In genomic region chr4:123160571-123160970, GRCm38 (mm10) we compare ENCODE assay signal across 28 mouse cellular contexts. TPM values are rescaled to one million over a fixed set of nuclear protein-coding genes. Genes with fewer than 3 reads are reported as not detected.
DNase-seq lines count a peak whose midpoint lies in the region; ATAC-seq and TF ChIP-seq lines count a peak whose summit lies in the region.
"Had no signal": no experiment of that assay in that cellular context is flagged by ENCODE, and none has a peak within 500 bp of the region (broad histone marks: within the 10 kb centered on the region; RNA-seq: fewer than 3 reads in every experiment).

No protein-coding gene starts in this region.

- H3K27me3 ChIP-seq in MEL (ENCODE audit: control insufficient read depth in 1 of 2, insufficient read depth in 2 of 2, low read length in 2 of 2) = peaks cover 0 to 2% of the 10 kb centered on the region in 2 experiments; a peak in 1 of 4 replicates
- H3K27me3 ChIP-seq in limb, embryonic 10.5 days (ENCODE audit: low read depth, poor library complexity, severe bottlenecking) = peaks cover 6% of the 10 kb centered on the region; the same call in 1 of the 2 replicates

- TF ChIP-seq RAD21 in MEL (IDR thresholded peaks at IDR 0.05; ENCODE audit: low read depth, low read length) = no peak

- WGBS in limb, embryonic 10.5 days = 82% methylated on average over 6 of the region's 6 CpGs

- H3K4me1 ChIP-seq in MEL (ENCODE audit: control insufficient read depth in 1 of 2, insufficient read depth in 2 of 2, low read length in 2 of 2) = peaks cover 0 to 22% of the 10 kb centered on the region in 2 experiments; a peak in 3 of 4 replicates
- peaks cover 11% of the 10 kb centered on the region for H3K4me1 ChIP-seq in limb, embryonic 10.5 days

- no peak overlapping the region for H3K9ac ChIP-seq in MEL (ENCODE audit: control insufficient read depth, low read depth, low read length, poor library complexity, severe bottlenecking)
- H3K9ac ChIP-seq: embryonic facial prominence, embryonic 13.5 days; embryonic facial prominence, embryonic 15.5 days; forebrain, embryonic 12.5 days had no signal

- no peak overlapping the region for H3K27ac ChIP-seq in MEL (ENCODE audit: control insufficient read depth, low read depth, low read length)
- H3K27ac ChIP-seq in limb, embryonic 10.5 days = no peak overlapping the region
- H3K27ac ChIP-seq: embryonic facial prominence, embryonic 13.5 days; embryonic facial prominence, embryonic 15.5 days; forebrain, embryonic 10.5 days; forebrain, embryonic 12.5 days had no signal

- TF ChIP-seq POLR2A in MEL (IDR thresholded peaks at IDR 0.05; ENCODE audit: control insufficient read depth in 1 of 2, insufficient read depth in 1 of 2, low read depth in 1 of 2, low read length in 2 of 2, poor library complexity in 1 of 2) = no peak

- H3K36me3 ChIP-seq in MEL (ENCODE audit: control insufficient read depth in 1 of 2, insufficient read depth in 2 of 2, low read length in 2 of 2) = peaks cover 0 to 15% of the 10 kb centered on the region in 2 experiments; a peak in 2 of 4 replicates
- H3K36me3 ChIP-seq in limb, embryonic 10.5 days = no peaks in the 10 kb centered on the region
- H3K36me3 ChIP-seq: embryonic facial prominence, embryonic 13.5 days; embryonic facial prominence, embryonic 15.5 days; forebrain, embryonic 10.5 days; forebrain, embryonic 12.5 days had no signal

- H3K9me3 ChIP-seq in MEL (replicated peaks; ENCODE audit: insufficient read depth, low read length) = no peaks in the 10 kb centered on the region
- no peaks in the 10 kb centered on the region for H3K9me3 ChIP-seq in limb, embryonic 10.5 days (replicated peaks)
- H3K9me3 ChIP-seq: embryonic facial prominence, embryonic 13.5 days; embryonic facial prominence, embryonic 15.5 days; forebrain, embryonic 10.5 days; forebrain, embryonic 12.5 days had no signal

- H3K4me3 ChIP-seq in MEL (ENCODE audit: control insufficient read depth in 1 of 2, insufficient read depth in 1 of 2, low read depth in 2 of 2, low read length in 2 of 2) = no peak overlapping the region
- no peak overlapping the region for H3K4me3 ChIP-seq in limb, embryonic 10.5 days
- H3K4me3 ChIP-seq: embryonic facial prominence, embryonic 13.5 days; embryonic facial prominence, embryonic 15.5 days; erythroblast, embryonic 14.5 days; forebrain, embryonic 10.5 days; forebrain, embryonic 12.5 days had no signal

- TF ChIP-seq CTCF in MEL (IDR thresholded peaks at IDR 0.05 in 2 of 3, conservative IDR thresholded peaks at IDR 0.05 in 1 of 3; ENCODE audit: control insufficient read depth in 1 of 3, insufficient read depth in 1 of 3, low read depth in 2 of 3, low read length in 3 of 3, poor library complexity in 1 of 3, severe bottlenecking in 1 of 3) = no peak

- peak; percentile 30 to 43 for DNase-seq in cerebellum, postnatal 14 days
- peak; percentile 71 for DNase-seq in MEL (ENCODE audit: low read depth, low spot score)
- DNase-seq in limb, embryonic 10.5 days (ENCODE audit: low spot score) = peak; percentile 24
- no peak for DNase-seq in urinary bladder, postnatal 14 days (ENCODE audit: low spot score)
- DNase-seq in adrenal gland, postnatal 14 days = no peak
- DNase-seq: adrenal gland, adult 8-10 months; adrenal gland, postnatal 25 days; cerebellum, adult 11-12 months; cerebellum, adult 8-10 months; cerebellum, adult 9-11 months; cerebellum, postnatal 36 days; embryo, embryonic 11 days had no signal

- peak; percentile 53 to 71 for TF ChIP-seq EP300 in MEL (IDR thresholded peaks at IDR 0.05; ENCODE audit: low read depth in 1 of 2, low read length in 2 of 2)

- H3K79me2 ChIP-seq in MEL (ENCODE audit: control insufficient read depth, insufficient read depth, low read length, poor library complexity) = no peaks in the 10 kb centered on the region

- no peak for ATAC-seq in cerebellum, adult (ENCODE audit: insufficient number of reproducible peaks, low FRiP score, low TSS enrichment)
- ATAC-seq: activated CD4-positive, CD25-positive, alpha-beta regulatory T cell, adult 4 months; forebrain, embryonic 14.5 days; forebrain, embryonic 16.5 days; Patski had no signal

TF ChIP-seq in MEL, 35 proteins besides CTCF, POLR2A, EP300 and RAD21:
- no peak for TF ChIP-seq NELFE (IDR thresholded peaks at IDR 0.05; ENCODE audit: low read depth, low read length)
- peak; percentile 71 for TF ChIP-seq TCF12 (IDR thresholded peaks at IDR 0.05; ENCODE audit: low read depth, low read length)
- 0 out of 2 replicates have a peak, but pooled peaks have one; percentile 24 for TF ChIP-seq ETS1 (IDR thresholded peaks at IDR 0.05; ENCODE audit: low read depth, low read length)
- TF ChIP-seq RCOR1 (IDR thresholded peaks at IDR 0.05; ENCODE audit: low read depth, low read length) = peak; percentile 55; the same call in 1 of the 2 replicates
- no peak for TF ChIP-seq MAFK (IDR thresholded peaks at IDR 0.05; ENCODE audit: borderline replicate concordance, low read depth, low read length)
- no peak for TF ChIP-seq MAZ (IDR thresholded peaks at IDR 0.05; ENCODE audit: low read depth, low read length)
- TF ChIP-seq SMC3 (IDR thresholded peaks at IDR 0.05; ENCODE audit: low read depth, low read length) = no peak
- TF ChIP-seq MYC (IDR thresholded peaks at IDR 0.05; ENCODE audit: low read depth, low read length) = no peak
- TF ChIP-seq E2F4 (IDR thresholded peaks at IDR 0.05; ENCODE audit: borderline replicate concordance, low read depth, low read length) = no peak
- TF ChIP-seq MEF2A (IDR thresholded peaks at IDR 0.05; ENCODE audit: extremely low read depth, insufficient replicate concordance, low read depth, low read length, poor library complexity, severe bottlenecking) = no peak
- TF ChIP-seq CHD2 (IDR thresholded peaks at IDR 0.05; ENCODE audit: low read length) = no peak
- TF ChIP-seq TAL1 (IDR thresholded peaks at IDR 0.05; ENCODE audit: low read length) = peak; percentile 33; the same call in 1 of the 2 replicates
- TF ChIP-seq UBTF (IDR thresholded peaks at IDR 0.05; ENCODE audit: borderline replicate concordance, insufficient read depth, low read depth, low read length) = no peak
- TF ChIP-seq GATA1 (IDR thresholded peaks at IDR 0.05; ENCODE audit: low read depth, low read length) = peak; percentile 65
- TF ChIP-seq JUND (IDR thresholded peaks at IDR 0.05; ENCODE audit: low read depth, low read length) = no peak

RNA-seq across cellular contexts. Expression of gene Ppie, which starts 20.8 kb away (rescaled TPM):
- total RNA-seq in MEL (2012; rRNA removed) = 100 and 108 TPM in 2 replicates
- 10 to 100 TPM in 1 of 2 experiments, not detected in 1; 97.9 TPM for polyA plus RNA-seq in MEL (2012; ENCODE audit: insufficient read depth in 1 of 2, insufficient read length in 2 of 2, low read depth in 1 of 2, low replicate concordance in 2 of 2, missing spikeins in 1 of 2)
- polyA plus RNA-seq in limb, embryonic 10.5 days (2016; fragmentation: Nextera tagmentation; extraction: Ambion mirVana) = 133 and 144 TPM in 2 replicates
- 41.4 and 43.1 TPM in 2 replicates for total RNA-seq in adrenal gland, postnatal 14 days (2021)

RNA-seq across cellular contexts. Expression of gene Hpcal4, which starts 22.5 kb away (rescaled TPM):
- not detected in 2 replicates for total RNA-seq in MEL (2012; rRNA removed)
- polyA plus RNA-seq in MEL (2012; ENCODE audit: insufficient read depth in 1 of 2, insufficient read length in 2 of 2, low read depth in 1 of 2, low replicate concordance in 2 of 2, missing spikeins in 1 of 2) = not detected
- polyA plus RNA-seq in limb, embryonic 10.5 days (2016; fragmentation: Nextera tagmentation; extraction: Ambion mirVana) = 0.28 and 0.48 TPM in 2 replicates
- 5.4 and 6.3 TPM in 2 replicates for total RNA-seq in adrenal gland, postnatal 14 days (2021)
- total RNA-seq: common myeloid progenitor, adult 5-6 weeks had no signal
- polyA plus RNA-seq: activated CD4-positive, CD25-positive, alpha-beta regulatory T cell, adult 4 months; C2C12; erythroblast, embryonic 14.5 days; Patski had no signal

RNA-seq across cellular contexts. Expression of gene Nt5c1a, which starts 40.7 kb away (rescaled TPM):
- not detected in 2 replicates for total RNA-seq in MEL (2012; rRNA removed)
- polyA plus RNA-seq in MEL (2012; ENCODE audit: insufficient read depth in 1 of 2, insufficient read length in 2 of 2, low read depth in 1 of 2, low replicate concordance in 2 of 2, missing spikeins in 1 of 2) = not detected
- polyA plus RNA-seq in limb, embryonic 10.5 days (2016; fragmentation: Nextera tagmentation; extraction: Ambion mirVana) = not detected in 2 replicates
- 23.8 and 25.4 TPM in 2 replicates for total RNA-seq in adrenal gland, postnatal 14 days (2021)
- total RNA-seq: common myeloid progenitor, adult 5-6 weeks; ES-E14 had no signal
- polyA plus RNA-seq: activated CD4-positive, CD25-positive, alpha-beta regulatory T cell, adult 4 months; C2C12; embryonic facial prominence, embryonic 11.5 days; embryonic facial prominence, embryonic 13.5 days; embryonic facial prominence, embryonic 15.5 days; erythroblast, embryonic 14.5 days; forebrain, embryonic 10.5 days; forebrain, embryonic 12.5 days; forebrain, embryonic 14.5 days; forebrain, embryonic 16.5 days; Patski had no signal

RNA-seq across cellular contexts. Expression of gene Oxct2b, which starts 44.5 kb away (rescaled TPM):
- not detected in 2 replicates for total RNA-seq in MEL (2012; rRNA removed)
- polyA plus RNA-seq in MEL (2012; ENCODE audit: insufficient read depth in 1 of 2, insufficient read length in 2 of 2, low read depth in 1 of 2, low replicate concordance in 2 of 2, missing spikeins in 1 of 2) = not detected
- not detected in 2 replicates for polyA plus RNA-seq in limb, embryonic 10.5 days (2016; fragmentation: Nextera tagmentation; extraction: Ambion mirVana)
- not detected in 2 replicates for total RNA-seq in adrenal gland, postnatal 14 days (2021)
- total RNA-seq: adrenal gland, adult 18-20 months; adrenal gland, postnatal 25 days; adrenal gland, postnatal 4 days; common myeloid progenitor, adult 5-6 weeks had no signal
- polyA plus RNA-seq: activated CD4-positive, CD25-positive, alpha-beta regulatory T cell, adult 4 months; C2C12; embryonic facial prominence, embryonic 11.5 days; embryonic facial prominence, embryonic 13.5 days; erythroblast, embryonic 14.5 days; forebrain, embryonic 10.5 days; Patski had no signal

RNA-seq across cellular contexts. Expression of gene Bmp8b, which starts 55.6 kb away (rescaled TPM):
- 0.08 TPM in 1 of 2 replicates, not detected in the other for total RNA-seq in MEL (2012; rRNA removed)
- under 1 TPM in 1 of 2 experiments, not detected in 1; 0.06 TPM for polyA plus RNA-seq in MEL (2012; ENCODE audit: insufficient read depth in 1 of 2, insufficient read length in 2 of 2, low read depth in 1 of 2, low replicate concordance in 2 of 2, missing spikeins in 1 of 2)
- polyA plus RNA-seq in limb, embryonic 10.5 days (2016; fragmentation: Nextera tagmentation; extraction: Ambion mirVana) = 0.16 and 0.29 TPM in 2 replicates
- total RNA-seq in adrenal gland, postnatal 14 days (2021) = not detected in 2 replicates
- total RNA-seq: adrenal gland, postnatal 25 days; common myeloid progenitor, adult 5-6 weeks had no signal
- polyA plus RNA-seq: C2C12; erythroblast, embryonic 14.5 days had no signal

Comparison
In these comparisons a context has a peak if more than half of its experiments do, and no peak if none do; other contexts are left out.
1. DNase-seq: peak in cerebellum, postnatal 14 days (2 of 2), MEL (single experiment) and limb, embryonic 10.5 days (single experiment); none in urinary bladder, postnatal 14 days (single experiment) and adrenal gland, postnatal 14 days (single experiment).
2. RNA of gene Nt5c1a, which starts 40.7 kb away (total RNA-seq): 23.8 to 25.4 TPM in adrenal gland, postnatal 14 days; not detected in MEL; every median in the first group is over 10 times any median in the second.